ENCODE assay signal across 18 mouse cellular contexts in the genomic region with DNA sequence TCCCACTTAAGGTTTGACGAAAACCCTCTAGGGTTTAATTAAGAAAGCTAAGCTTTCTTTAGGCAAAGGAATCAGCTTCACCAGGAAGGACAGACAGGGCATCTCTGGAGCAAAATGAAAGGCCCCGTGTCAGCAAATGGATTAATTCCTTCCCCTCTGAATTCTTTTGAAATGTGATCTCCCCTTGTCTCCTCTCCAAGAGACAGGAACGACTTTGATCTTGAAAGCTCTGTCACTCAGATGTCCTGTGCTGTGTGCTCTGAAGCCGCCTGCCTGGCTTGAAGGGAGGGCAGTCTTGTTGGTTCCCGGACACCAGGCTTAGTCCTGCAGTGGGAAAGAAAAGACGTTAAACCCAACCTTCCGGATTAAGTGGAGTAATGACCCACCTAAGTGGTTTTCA. TPM values are rescaled to one million over a fixed set of nuclear protein-coding genes. Genes with fewer than 3 reads are reported as not detected.
DNase-seq lines count a peak whose midpoint lies in the region; ATAC-seq lines count a peak whose summit lies in the region.
"Had no signal": no experiment of that assay in that cellular context is flagged by ENCODE, and none has a peak within 500 bp of the region (broad histone marks: within the 10 kb centered on the region; RNA-seq: fewer than 3 reads in every experiment).

No protein-coding gene starts in this region.

- H3K4me1 ChIP-seq in kidney, embryonic 16.5 days (ENCODE audit: insufficient read depth, low read length) = peaks cover 18% of the 10 kb centered on the region
- no peaks in the 10 kb centered on the region; the same call in 1 of the 2 replicates for H3K4me1 ChIP-seq in embryonic facial prominence, embryonic 11.5 days (ENCODE audit: control insufficient read depth, insufficient read depth, low read length)
- no peaks in the 10 kb centered on the region for H3K4me1 ChIP-seq in midbrain, embryonic 16.5 days (ENCODE audit: control insufficient read depth, insufficient read depth, low read length)

- no peaks in the 10 kb centered on the region for H3K36me3 ChIP-seq in kidney, embryonic 16.5 days (ENCODE audit: insufficient read depth, low read length)
- no peaks in the 10 kb centered on the region for H3K36me3 ChIP-seq in embryonic facial prominence, embryonic 11.5 days (replicated peaks; ENCODE audit: control insufficient read depth, insufficient read depth, low read depth, low read length)
- H3K36me3 ChIP-seq in midbrain, embryonic 16.5 days (ENCODE audit: control insufficient read depth, insufficient read depth, low read length) = no peaks in the 10 kb centered on the region
- H3K36me3 ChIP-seq: heart, embryonic 13.5 days; limb, embryonic 13.5 days; liver, embryonic 15.5 days had no signal

- no peak overlapping the region for H3K4me3 ChIP-seq in kidney, embryonic 16.5 days (ENCODE audit: low read length)
- no peak overlapping the region for H3K4me3 ChIP-seq in embryonic facial prominence, embryonic 11.5 days (ENCODE audit: low read depth, low read length)
- H3K4me3 ChIP-seq in midbrain, embryonic 16.5 days (ENCODE audit: low read depth, low read length) = no peak overlapping the region
- H3K4me3 ChIP-seq: erythroblast, embryonic 14.5 days; heart, embryonic 13.5 days; limb, embryonic 13.5 days; liver, embryonic 15.5 days had no signal

- WGBS in kidney, embryonic 16.5 days = 10% methylated on average over 7 of the region's 7 CpGs
- WGBS in embryonic facial prominence, embryonic 11.5 days = 6% methylated on average over 7 of the region's 7 CpGs
- 6% methylated on average over 7 of the region's 7 CpGs for WGBS in midbrain, embryonic 16.5 days

- H3K27ac ChIP-seq in kidney, embryonic 16.5 days (ENCODE audit: low read length) = no peak overlapping the region
- no peak overlapping the region for H3K27ac ChIP-seq in embryonic facial prominence, embryonic 11.5 days (replicated peaks; ENCODE audit: low read depth, low read length)
- H3K27ac ChIP-seq in midbrain, embryonic 16.5 days (ENCODE audit: low read length) = no peak overlapping the region
- H3K27ac ChIP-seq: heart, embryonic 13.5 days; limb, embryonic 13.5 days; liver, embryonic 15.5 days; stomach, postnatal 0 days had no signal

- no peak overlapping the region for H3K4me2 ChIP-seq in kidney, embryonic 16.5 days (replicated peaks; ENCODE audit: low read depth, low read length)
- no peak overlapping the region for H3K4me2 ChIP-seq in embryonic facial prominence, embryonic 11.5 days (ENCODE audit: low read depth, low read length)
- no peak overlapping the region for H3K4me2 ChIP-seq in midbrain, embryonic 16.5 days (ENCODE audit: low read length)
- H3K4me2 ChIP-seq: heart, embryonic 13.5 days; limb, embryonic 13.5 days; liver, embryonic 15.5 days had no signal

- H3K9ac ChIP-seq in kidney, embryonic 16.5 days (replicated peaks; ENCODE audit: low read length) = no peak overlapping the region
- H3K9ac ChIP-seq in embryonic facial prominence, embryonic 11.5 days (replicated peaks; ENCODE audit: low read length) = no peak overlapping the region
- no peak overlapping the region for H3K9ac ChIP-seq in midbrain, embryonic 16.5 days (ENCODE audit: low read depth, low read length)
- H3K9ac ChIP-seq: forebrain, postnatal 0 days; heart, embryonic 13.5 days; limb, embryonic 13.5 days; liver, embryonic 15.5 days had no signal

- H3K9me3 ChIP-seq in kidney, embryonic 16.5 days (ENCODE audit: low read length) = no peaks in the 10 kb centered on the region
- H3K9me3 ChIP-seq in embryonic facial prominence, embryonic 11.5 days (replicated peaks; ENCODE audit: control insufficient read depth, low read length) = no peaks in the 10 kb centered on the region
- H3K9me3 ChIP-seq in midbrain, embryonic 16.5 days (replicated peaks; ENCODE audit: control insufficient read depth, low read length, poor library complexity, severe bottlenecking) = no peaks in the 10 kb centered on the region
- H3K9me3 ChIP-seq: heart, embryonic 13.5 days; limb, embryonic 13.5 days; liver, embryonic 15.5 days had no signal

- peak; percentile 51 for DNase-seq in adrenal gland, adult 2 months
- no peak for DNase-seq in adrenal gland, postnatal 10 days
- no peak for DNase-seq in kidney, adult 8-10 months
- peak; percentile 35 for DNase-seq in embryonic facial prominence, embryonic 11.5 days (ENCODE audit: low spot score)
- DNase-seq in MN1 (ENCODE audit: low spot score) = no peak
- DNase-seq in natural killer cell, adult 2 months (ENCODE audit: low spot score in 2 of 2) = no peak
- DNase-seq: cerebellum, adult 18-20 months; forebrain, postnatal 0 days; thymus, postnatal 14 days had no signal

- ATAC-seq in kidney, embryonic 16.5 days (ENCODE audit: low FRiP score, low TSS enrichment) = peak; percentile 44; the same call in 1 of the 2 replicates
- ATAC-seq in embryonic facial prominence, embryonic 11.5 days (replicated peaks; ENCODE audit: insufficient number of reproducible peaks, low FRiP score, low TSS enrichment, low read depth) = no peak
- 0 out of 2 replicates have a peak, but pooled peaks have one; percentile 29 for ATAC-seq in midbrain, embryonic 16.5 days
- ATAC-seq: forebrain, postnatal 0 days; inflammation-experienced regulatory T-cells, adult 6 months; Patski had no signal

- H3K27me3 ChIP-seq in kidney, embryonic 16.5 days (ENCODE audit: insufficient read depth, low read length) = no peaks in the 10 kb centered on the region
- H3K27me3 ChIP-seq in embryonic facial prominence, embryonic 11.5 days (ENCODE audit: control insufficient read depth, insufficient read depth, low read length) = no peaks in the 10 kb centered on the region
- no peaks in the 10 kb centered on the region for H3K27me3 ChIP-seq in midbrain, embryonic 16.5 days (ENCODE audit: control insufficient read depth, insufficient read depth, low read depth, low read length)
- H3K27me3 ChIP-seq: limb, embryonic 13.5 days; liver, embryonic 15.5 days; Patski had no signal

RNA-seq across cellular contexts. Expression of gene Rhob, which starts 52.8 kb away (rescaled TPM):
- 100 to 1,000 TPM; 166 to 261 TPM for total RNA-seq in adrenal gland, adult 2 months (2021)
- 497 and 623 TPM in 2 replicates for polyA plus RNA-seq in adrenal gland, adult 2 months (2012; rRNA removed)
- 100 to 1,000 TPM; 177 to 223 TPM for total RNA-seq in adrenal gland, postnatal 10 days (2021)
- 39.8 and 40.1 TPM in 2 replicates for polyA plus RNA-seq in kidney, embryonic 16.5 days (2015; fragmentation: Nextera tagmentation; extraction: Ambion mirVana)
- polyA plus RNA-seq in embryonic facial prominence, embryonic 11.5 days (2014; fragmentation: Nextera tagmentation; extraction: Ambion mirVana) = 45.3 and 51.3 TPM in 2 replicates
- 75.7 and 80.0 TPM in 2 replicates for polyA plus RNA-seq in midbrain, embryonic 16.5 days (2015; fragmentation: Nextera tagmentation; extraction: Ambion mirVana)

Comparison
In these comparisons a context has a peak if more than half of its experiments do, and no peak if none do; other contexts are left out.
1. DNase-seq: peak in adrenal gland, adult 2 months (single experiment) and embryonic facial prominence, embryonic 11.5 days (single experiment); none in adrenal gland, postnatal 10 days (single experiment), kidney, adult 8-10 months (0 of 2), MN1 (single experiment) and natural killer cell, adult 2 months (0 of 2).